Mouse (Mus musculus) spleen, postnatal 4 days (tissue): Measurements from ENCODE around the gene Olfr516.
"Not testable (repeated sequence)": the region's sequence is repeated elsewhere in the genome, so short reads cannot be mapped to it uniquely, and the experiment has no call there.

Experiments
- DNase-seq, 2 experiments: peaks; one replicate each; pipeline ENCODE4 v3.0.0; 2022; ENCODE audit warnings: low spot score in 2 of 2

Gene Olfr516

GRCm38 (mm10) chr7:108850429-108850828, at the start of gene Olfr516:
Gene Olfr516 (minus strand): TSS chr7:108850529.
- no peak for DNase-seq

DNA sequence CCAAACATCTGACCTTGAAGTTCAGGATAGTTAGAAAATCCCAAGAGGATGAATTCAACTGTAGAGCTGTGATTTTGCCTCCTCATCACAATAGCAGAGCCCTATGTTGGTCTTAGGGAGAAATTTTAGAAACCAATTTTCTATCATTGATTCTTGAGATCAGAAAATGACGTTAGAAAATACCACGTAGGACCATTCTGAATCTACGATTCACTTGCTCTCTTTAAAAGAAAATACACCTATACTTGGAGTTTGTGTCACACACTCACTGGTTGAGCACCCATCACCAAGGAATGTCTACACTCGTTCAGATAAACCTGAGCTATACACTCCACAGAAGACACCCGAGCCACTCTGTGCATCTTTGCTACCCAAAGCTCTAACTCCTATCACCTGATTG, 44.0 kb upstream of the Olfr516 start, which contains the start of gene Olfr519:
Olfr519 (minus strand) TSS at position 101 of the 400 bp plus-strand sequence.
- no peak for DNase-seq

- DNase-seq: no peak
Observed at GRCm38 (mm10) chr7:108884906-108885305, 34.6 kb upstream of the Olfr516 start, which contains the start of gene Olfr518. Gene Olfr518 (minus strand): TSS chr7:108885006.

GRCm38 (mm10) chr7:108872279-108872678, 21.9 kb upstream of the Olfr516 start, which contains the start of gene Olfr517:
Gene Olfr517 (minus strand): TSS chr7:108872379.
- no peak for DNase-seq

- DNase-seq: no peak
Observed at GRCm38 (mm10) chr7:108825897-108826296, 24.4 kb downstream of the Olfr516 start, which contains the start of gene Olfr514. Gene Olfr514 (minus strand): TSS chr7:108825997.

DNA sequence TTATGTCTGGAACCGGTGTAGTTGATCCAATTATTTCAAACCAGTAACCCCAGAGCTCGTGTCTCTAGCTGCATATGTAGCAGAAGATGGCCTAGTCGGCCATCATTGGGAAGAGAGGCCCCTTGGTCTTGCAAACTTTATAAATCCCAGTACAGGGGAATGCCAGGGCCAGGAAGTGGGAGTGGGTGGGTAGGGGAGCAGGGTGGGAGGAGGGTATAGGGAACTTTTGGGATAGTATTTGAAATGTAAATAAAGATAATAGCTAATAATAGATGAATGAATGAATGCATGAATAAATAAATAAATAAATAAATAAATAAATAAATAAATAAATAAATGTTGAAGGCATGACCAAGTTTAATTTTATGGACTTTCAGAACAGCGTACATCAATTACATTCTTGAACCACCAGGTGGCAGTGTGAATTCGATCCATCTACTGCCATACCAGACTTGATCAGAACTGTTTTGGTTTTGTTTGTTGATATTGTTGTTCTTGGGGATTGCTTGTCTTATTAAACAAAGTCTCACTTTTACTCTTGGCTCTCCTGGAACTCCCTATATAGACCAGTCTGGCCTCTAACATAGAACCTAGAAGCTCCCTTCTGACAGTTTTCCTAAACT, 35.6 kb downstream of the Olfr516 start:
- DNase-seq: not testable (repeated sequence)

- DNase-seq: no peak
Observed at GRCm38 (mm10) chr7:108797205-108797933, 53.0 kb downstream of the Olfr516 start.
